8 mouse cellular contexts compared by ENCODE assay signal in the genomic region with DNA sequence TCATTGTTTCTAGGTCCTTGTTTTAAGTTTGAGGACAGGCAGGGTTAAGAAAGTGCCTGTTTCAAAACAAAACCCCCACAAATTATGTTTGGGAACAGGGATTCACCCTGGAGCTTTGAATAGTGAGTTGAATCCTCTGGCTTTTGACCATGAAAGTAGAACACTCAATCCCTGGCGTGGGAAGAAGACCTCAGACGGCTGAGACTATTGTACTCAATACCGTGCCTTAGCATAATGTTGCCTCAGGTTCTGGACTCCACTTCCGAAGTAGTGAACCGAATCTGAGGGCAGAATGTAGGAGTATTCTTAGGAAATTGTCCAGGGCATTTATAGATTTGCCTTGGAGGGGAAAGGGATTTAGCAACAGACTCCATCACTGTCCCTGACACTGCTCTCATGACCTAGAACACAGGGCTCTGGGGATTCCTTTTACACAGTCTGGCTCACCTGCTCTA. TPM values are rescaled to one million over a fixed set of nuclear protein-coding genes. Genes with fewer than 3 reads are reported as not detected.
A peak's percentile ranks its signal among the peaks of the same experiment; 100 is the strongest.
DNase-seq lines count a peak whose midpoint lies in the region; ATAC-seq and TF ChIP-seq lines count a peak whose summit lies in the region.

No protein-coding gene starts in this region.

- no peaks in the 10 kb centered on the region for H3K36me3 ChIP-seq in liver, embryonic 11.5 days (ENCODE audit: control insufficient read depth, insufficient read depth, low read length)
- H3K36me3 ChIP-seq in forebrain, embryonic 11.5 days (ENCODE audit: control insufficient read depth, insufficient read depth, low read length): no peaks in the 10 kb centered on the region
- 0 out of 2 replicates have a peak, but pooled peaks cover 1% of the 10 kb centered on the region for H3K36me3 ChIP-seq in intestine, postnatal 0 days (ENCODE audit: control insufficient read depth, insufficient read depth)
- H3K36me3 ChIP-seq in neural tube, embryonic 14.5 days (ENCODE audit: control insufficient read depth, insufficient read depth, low read length): no peaks in the 10 kb centered on the region

- peak overlapping the region; percentile 83 for H3K4me2 ChIP-seq in liver, embryonic 11.5 days
- peak overlapping the region; percentile 73; the same call in 1 of the 2 replicates for H3K4me2 ChIP-seq in forebrain, embryonic 11.5 days (ENCODE audit: low read depth, low read length, severe bottlenecking)
- H3K4me2 ChIP-seq in intestine, postnatal 0 days (replicated peaks; ENCODE audit: low read depth): peak overlapping the region; percentile 83
- peak overlapping the region; percentile 75 for H3K4me2 ChIP-seq in neural tube, embryonic 14.5 days (ENCODE audit: low read depth, low read length)

- no peaks in the 10 kb centered on the region for H3K27me3 ChIP-seq in liver, embryonic 11.5 days (replicated peaks; ENCODE audit: control insufficient read depth, insufficient read depth, low read length)
- H3K27me3 ChIP-seq in forebrain, embryonic 11.5 days (ENCODE audit: control insufficient read depth, insufficient read depth, low read length): no peaks in the 10 kb centered on the region
- H3K27me3 ChIP-seq in intestine, postnatal 0 days (replicated peaks; ENCODE audit: control insufficient read depth, insufficient read depth, low read length): no peaks in the 10 kb centered on the region
- H3K27me3 ChIP-seq in neural tube, embryonic 14.5 days (ENCODE audit: control insufficient read depth, insufficient read depth, low read length): no peaks in the 10 kb centered on the region

- no peak overlapping the region for H3K27ac ChIP-seq in liver, embryonic 11.5 days (ENCODE audit: low read depth, low read length)
- H3K27ac ChIP-seq in forebrain, embryonic 11.5 days (ENCODE audit: low read depth, low read length): no peak overlapping the region
- H3K27ac ChIP-seq in intestine, postnatal 0 days (ENCODE audit: low read depth, low read length): no peak overlapping the region
- no peak overlapping the region for H3K27ac ChIP-seq in neural tube, embryonic 14.5 days (ENCODE audit: low read depth, low read length)

- H3K4me1 ChIP-seq in liver, embryonic 11.5 days (replicated peaks; ENCODE audit: control insufficient read depth, insufficient read depth, low read length): peaks cover 34% of the 10 kb centered on the region
- H3K4me1 ChIP-seq in forebrain, embryonic 11.5 days (replicated peaks; ENCODE audit: control insufficient read depth, insufficient read depth, low read length): peaks cover 7% of the 10 kb centered on the region; the same call in 1 of the 2 replicates
- H3K4me1 ChIP-seq in intestine, postnatal 0 days (replicated peaks; ENCODE audit: control insufficient read depth, insufficient read depth, low read length): peaks cover 25% of the 10 kb centered on the region
- H3K4me1 ChIP-seq in neural tube, embryonic 14.5 days (ENCODE audit: control insufficient read depth, insufficient read depth, low read length): peaks cover 13% of the 10 kb centered on the region

- 42% methylated on average over 5 of the region's 5 CpGs for WGBS in liver, embryonic 11.5 days
- WGBS in forebrain, embryonic 11.5 days: 40% methylated on average over 5 of the region's 5 CpGs
- 31% methylated on average over 5 of the region's 5 CpGs for whole genome bisulfite sequencing in intestine, postnatal 0 days
- 29% methylated on average over 5 of the region's 5 CpGs for WGBS in neural tube, embryonic 14.5 days

- no peaks in the 10 kb centered on the region for H3K9me3 ChIP-seq in liver, embryonic 11.5 days (ENCODE audit: control insufficient read depth, low read length)
- no peaks in the 10 kb centered on the region for H3K9me3 ChIP-seq in forebrain, embryonic 11.5 days (ENCODE audit: control insufficient read depth, low read length)
- no peaks in the 10 kb centered on the region for H3K9me3 ChIP-seq in intestine, postnatal 0 days (ENCODE audit: control insufficient read depth)
- no peaks in the 10 kb centered on the region for H3K9me3 ChIP-seq in neural tube, embryonic 14.5 days (ENCODE audit: control insufficient read depth, low read length)

- no peak for TF ChIP-seq CTCF in intestine, postnatal 0 days (IDR thresholded peaks at IDR 0.05; ENCODE audit: low read depth)

- DNase-seq in liver, embryonic 11.5 days (ENCODE audit: low spot score): no peak
- no peak for DNase-seq in liver
- no peak for DNase-seq in forebrain, embryonic 11.5 days (ENCODE audit: low spot score)
- DNase-seq in thymus, postnatal 36 days: no peak
- DNase-seq in T-cell, adult 2 months (ENCODE audit: low spot score): no peak
- no peak for DNase-seq in ovary, postnatal 10 days (ENCODE audit: low spot score)

- peak overlapping the region; percentile 90 for H3K4me3 ChIP-seq in liver, embryonic 11.5 days (ENCODE audit: low read depth, low read length)
- peak overlapping the region; percentile 81 for H3K4me3 ChIP-seq in forebrain, embryonic 11.5 days (ENCODE audit: low read depth, low read length)
- peak overlapping the region; percentile 91 for H3K4me3 ChIP-seq in intestine, postnatal 0 days (ENCODE audit: low read depth, low read length)
- H3K4me3 ChIP-seq in neural tube, embryonic 14.5 days (ENCODE audit: low read depth, low read length): peak overlapping the region; percentile 77

- peak overlapping the region; percentile 86; the same call in 1 of the 2 replicates for H3K9ac ChIP-seq in liver, embryonic 11.5 days (ENCODE audit: low read depth, low read length)
- no peak overlapping the region for H3K9ac ChIP-seq in forebrain, embryonic 11.5 days (ENCODE audit: low read length)
- peak overlapping the region; percentile 91 for H3K9ac ChIP-seq in intestine, postnatal 0 days (ENCODE audit: low read depth, low read length)
- peak overlapping the region; percentile 83; the same call in 1 of the 2 replicates for H3K9ac ChIP-seq in neural tube, embryonic 14.5 days (replicated peaks; ENCODE audit: low read depth, low read length)

- ATAC-seq in liver, embryonic 11.5 days (replicated peaks; ENCODE audit: low FRiP score): no peak
- ATAC-seq in forebrain, embryonic 11.5 days (replicated peaks; ENCODE audit: low FRiP score): no peak
- ATAC-seq in intestine, postnatal 0 days: no peak
- 0 out of 2 replicates have a peak, but pooled peaks have one; percentile 4 for ATAC-seq in neural tube, embryonic 14.5 days (ENCODE audit: low read depth)

RNA-seq across cellular contexts. Expression of a gene that starts 0.3 kb away (rescaled TPM):
- polyA plus RNA-seq in liver, embryonic 11.5 days (2014; fragmentation: Nextera tagmentation; extraction: Ambion mirVana): 22.6 and 26.1 TPM in 2 replicates
- polyA plus RNA-seq in forebrain, embryonic 11.5 days (2014; fragmentation: Nextera tagmentation; extraction: Ambion mirVana): 24.2 and 24.7 TPM in 2 replicates
- polyA plus RNA-seq in intestine, postnatal 0 days (2015; fragmentation: Nextera tagmentation; extraction: Ambion mirVana): 17.5 and 18.0 TPM in 2 replicates
- polyA plus RNA-seq in neural tube, embryonic 14.5 days (2014; fragmentation: Nextera tagmentation; extraction: Ambion mirVana): 19.3 and 30.7 TPM in 2 replicates

RNA-seq across cellular contexts. Expression of a gene that starts 54.0 kb away (rescaled TPM):
- polyA plus RNA-seq in liver, embryonic 11.5 days (2014; fragmentation: Nextera tagmentation; extraction: Ambion mirVana): 0.25 and 0.45 TPM in 2 replicates
- polyA plus RNA-seq in forebrain, embryonic 11.5 days (2014; fragmentation: Nextera tagmentation; extraction: Ambion mirVana): 0.51 TPM in 2 replicates
- polyA plus RNA-seq in intestine, postnatal 0 days (2015; fragmentation: Nextera tagmentation; extraction: Ambion mirVana): 24.7 and 27.2 TPM in 2 replicates
- 1.0 and 1.8 TPM in 2 replicates for polyA plus RNA-seq in neural tube, embryonic 14.5 days (2014; fragmentation: Nextera tagmentation; extraction: Ambion mirVana)
